Mouse (Mus musculus): ENCODE results near the gene Atxn10. TPM values are rescaled to one million over a fixed set of nuclear protein-coding genes. Genes with fewer than 3 reads are reported as not detected.

Gene Atxn10
- polyA plus RNA-seq, 1 experiment from 2014 or later: 343 TPM

GRCm38 (mm10) chr15:85456891-85457290, 120.8 kb downstream of the Atxn10 start:
- Histone ChIP-seq H3K4me3 (no peak overlapping the region), H3K9me3 (no peaks in the 10 kb centered on the region), H3K27ac (no peak overlapping the region), H3K27me3 (no peaks in the 10 kb centered on the region), H3K9ac (no peak overlapping the region), H3K4me2 (no peak overlapping the region), H3K4me1 (peaks cover 14% of the 10 kb centered on the region; the same call in 1 of the 2 replicates), H3K36me3 (peaks cover 54% of the 10 kb centered on the region)
- ATAC-seq (ENCODE audit: insufficient number of reproducible peaks, insufficient read depth, low FRiP score, low TSS enrichment, low read depth): no peak
- WGBS: 77% methylated on average over 8 of the region's 8 CpGs

- no peaks in the 10 kb centered on the region for H3K27me3 ChIP-seq
- H3K4me1 ChIP-seq: peaks cover 14% of the 10 kb centered on the region; the same call in 1 of the 2 replicates
- H3K9ac ChIP-seq: no peak overlapping the region
- 82% methylated on average over 8 of the region's 8 CpGs for WGBS
- no peak for ATAC-seq (ENCODE audit: insufficient number of reproducible peaks, insufficient read depth, low FRiP score, low TSS enrichment, low read depth)
- H3K9me3 ChIP-seq: no peaks in the 10 kb centered on the region
- no peak overlapping the region for H3K27ac ChIP-seq
- peaks cover 60% of the 10 kb centered on the region for H3K36me3 ChIP-seq
- no peak overlapping the region for H3K4me2 ChIP-seq
- H3K4me3 ChIP-seq: no peak overlapping the region
Measured at GRCm38 (mm10) chr15:85457838-85458237, 121.8 kb downstream of the Atxn10 start.

- Histone ChIP-seq H3K9ac (no peak overlapping the region), H3K4me2 (no peak overlapping the region), H3K4me1 (peaks cover 14% of the 10 kb centered on the region; the same call in 1 of the 2 replicates), H3K36me3 (peaks cover 62% of the 10 kb centered on the region), H3K4me3 (no peak overlapping the region), H3K27me3 (no peaks in the 10 kb centered on the region), H3K27ac (no peak overlapping the region), H3K9me3 (no peaks in the 10 kb centered on the region)
- no peak for ATAC-seq (ENCODE audit: insufficient number of reproducible peaks, insufficient read depth, low FRiP score, low TSS enrichment, low read depth)
- 59% methylated on average over 4 of the region's 4 CpGs for WGBS
Measured at GRCm38 (mm10) chr15:85458631-85459082, 122.6 kb downstream of the Atxn10 start.

GRCm38 (mm10) chr15:85461541-85461940, 125.5 kb downstream of the Atxn10 start:
- Histone ChIP-seq H3K9ac (no peak overlapping the region), H3K27ac (no peak overlapping the region), H3K36me3 (peaks cover 59% of the 10 kb centered on the region), H3K9me3 (no peaks in the 10 kb centered on the region), H3K4me2 (no peak overlapping the region), H3K27me3 (no peaks in the 10 kb centered on the region), H3K4me3 (no peak overlapping the region), H3K4me1 (peaks cover 14% of the 10 kb centered on the region)
- no peak for ATAC-seq (ENCODE audit: insufficient number of reproducible peaks, insufficient read depth, low FRiP score, low TSS enrichment, low read depth)
- 83% methylated on average over 4 of the region's 4 CpGs for WGBS

- Histone ChIP-seq H3K4me2 (no peak overlapping the region), H3K36me3 (peaks cover 65% of the 10 kb centered on the region), H3K9ac (no peak overlapping the region), H3K4me1 (peaks cover 10% of the 10 kb centered on the region), H3K27ac (no peak overlapping the region), H3K27me3 (no peaks in the 10 kb centered on the region), H3K9me3 (no peaks in the 10 kb centered on the region), H3K4me3 (no peak overlapping the region)
- ATAC-seq (ENCODE audit: insufficient number of reproducible peaks, insufficient read depth, low FRiP score, low TSS enrichment, low read depth): no peak
- WGBS: 84% methylated on average over 4 of the region's 4 CpGs
Measured at GRCm38 (mm10) chr15:85462138-85462537, 126.1 kb downstream of the Atxn10 start.

GRCm38 (mm10) chr15:85463027-85463790, 127.2 kb downstream of the Atxn10 start:
- H3K36me3 ChIP-seq: peaks cover 73% of the 10 kb centered on the region
- no peaks in the 10 kb centered on the region for H3K9me3 ChIP-seq
- no peak overlapping the region for H3K27ac ChIP-seq
- no peak overlapping the region for H3K4me2 ChIP-seq
- H3K27me3 ChIP-seq: no peaks in the 10 kb centered on the region
- 71% methylated on average over 13 of the region's 13 CpGs for WGBS
- peaks cover 10% of the 10 kb centered on the region for H3K4me1 ChIP-seq
- no peak for ATAC-seq (ENCODE audit: insufficient number of reproducible peaks, insufficient read depth, low FRiP score, low TSS enrichment, low read depth)
- no peak overlapping the region for H3K4me3 ChIP-seq
- no peak overlapping the region for H3K9ac ChIP-seq

GRCm38 (mm10) chr15:85464190-85464589, 128.1 kb downstream of the Atxn10 start:
- Histone ChIP-seq H3K4me2 (no peak overlapping the region), H3K36me3 (peaks cover 78% of the 10 kb centered on the region), H3K9me3 (no peaks in the 10 kb centered on the region), H3K4me3 (no peak overlapping the region), H3K27me3 (no peaks in the 10 kb centered on the region), H3K4me1 (peaks cover 7% of the 10 kb centered on the region; the same call in 1 of the 2 replicates), H3K9ac (no peak overlapping the region), H3K27ac (no peak overlapping the region)
- 20% methylated on average over 5 of the region's 5 CpGs for WGBS
- no peak for ATAC-seq (ENCODE audit: insufficient number of reproducible peaks, insufficient read depth, low FRiP score, low TSS enrichment, low read depth)

GRCm38 (mm10) chr15:85464823-85465565, 128.9 kb downstream of the Atxn10 start:
- Histone ChIP-seq H3K4me1 (peaks cover 7% of the 10 kb centered on the region; the same call in 1 of the 2 replicates), H3K27me3 (no peaks in the 10 kb centered on the region), H3K4me2 (no peak overlapping the region), H3K36me3 (peaks cover 77% of the 10 kb centered on the region), H3K4me3 (no peak overlapping the region), H3K9ac (no peak overlapping the region), H3K9me3 (no peaks in the 10 kb centered on the region), H3K27ac (no peak overlapping the region)
- no peak for ATAC-seq (ENCODE audit: insufficient number of reproducible peaks, insufficient read depth, low FRiP score, low TSS enrichment, low read depth)
- WGBS: 61% methylated on average over 10 of the region's 10 CpGs

- 90% methylated on average over 5 of the region's 5 CpGs for WGBS
- Histone ChIP-seq H3K9me3 (no peaks in the 10 kb centered on the region), H3K4me3 (no peak overlapping the region), H3K4me1 (peaks cover 7% of the 10 kb centered on the region; the same call in 1 of the 2 replicates), H3K27me3 (no peaks in the 10 kb centered on the region), H3K36me3 (peaks cover 73% of the 10 kb centered on the region), H3K27ac (no peak overlapping the region), H3K4me2 (no peak overlapping the region), H3K9ac (no peak overlapping the region)
- ATAC-seq (ENCODE audit: insufficient number of reproducible peaks, insufficient read depth, low FRiP score, low TSS enrichment, low read depth): no peak
Measured at GRCm38 (mm10) chr15:85466456-85467067, 130.5 kb downstream of the Atxn10 start.

GRCm38 (mm10) chr15:85469401-85469800, 133.4 kb downstream of the Atxn10 start:
- H3K4me2 ChIP-seq: no peak overlapping the region
- H3K27ac ChIP-seq: no peak overlapping the region
- no peaks in the 10 kb centered on the region for H3K9me3 ChIP-seq
- WGBS: 89% methylated on average over 6 of the region's 6 CpGs
- H3K27me3 ChIP-seq: no peaks in the 10 kb centered on the region
- ATAC-seq (ENCODE audit: insufficient number of reproducible peaks, insufficient read depth, low FRiP score, low TSS enrichment, low read depth): no peak
- 0 out of 2 replicates have a peak, but pooled peaks cover under 1% of the 10 kb centered on the region for H3K4me1 ChIP-seq
- H3K36me3 ChIP-seq: peaks cover 47% of the 10 kb centered on the region
- H3K4me3 ChIP-seq: no peak overlapping the region
- H3K9ac ChIP-seq: no peak overlapping the region

GRCm38 (mm10) chr15:85474697-85475096, 138.7 kb downstream of the Atxn10 start:
- Histone ChIP-seq H3K4me3 (no peak overlapping the region), H3K36me3 (peaks cover 6% of the 10 kb centered on the region), H3K4me2 (no peak overlapping the region), H3K27me3 (no peaks in the 10 kb centered on the region), H3K4me1 (peaks cover 10% of the 10 kb centered on the region), H3K9me3 (no peaks in the 10 kb centered on the region), H3K9ac (no peak overlapping the region), H3K27ac (no peak overlapping the region)
- ATAC-seq (ENCODE audit: insufficient number of reproducible peaks, insufficient read depth, low FRiP score, low TSS enrichment, low read depth): no peak
- 83% methylated on average over 3 of the region's 3 CpGs for WGBS

Measured in embryonic facial prominence, embryonic 13.5 days (tissue).